Mouse (Mus musculus) megakaryocyte, embryonic 14.5 days (primary cell): ENCODE measurements around the gene Mrvi1.

Experiments used
- FLI1 ChIP-seq: IDR thresholded peaks from 2 replicates; pipeline ENCODE4 v1.6.1; 2012; ENCODE audit warnings: low read length, inconsistent platforms, mixed read lengths
- GATA1 ChIP-seq: IDR thresholded peaks from 3 replicates; pipeline ENCODE4 v1.6.1; 2012; ENCODE audit warnings: mixed read lengths, low read length, inconsistent platforms, borderline replicate concordance

- TF ChIP-seq GATA1 (no peak), FLI1 (no peak)
These were observed 48.9 kb downstream of the Mrvi1 start for GRCm38 (mm10) chr7:110933329-110933728.
